Mouse (Mus musculus) induced T-regulatory cell, adult 2 months (primary cell): ENCODE measurements around the gene Ccnd3.
A peak's percentile ranks its signal among the peaks of the same experiment; 100 is the strongest.
"Not testable (repeated sequence)": the region's sequence is repeated elsewhere in the genome, so short reads cannot be mapped to it uniquely, and the experiment has no call there.

Source experiments
- DNase-seq: peaks from one replicate; pipeline ENCODE4 v3.0.0-alpha.2; 2012; ENCODE audit warnings: low read depth

Ccnd3 gene

DNA sequence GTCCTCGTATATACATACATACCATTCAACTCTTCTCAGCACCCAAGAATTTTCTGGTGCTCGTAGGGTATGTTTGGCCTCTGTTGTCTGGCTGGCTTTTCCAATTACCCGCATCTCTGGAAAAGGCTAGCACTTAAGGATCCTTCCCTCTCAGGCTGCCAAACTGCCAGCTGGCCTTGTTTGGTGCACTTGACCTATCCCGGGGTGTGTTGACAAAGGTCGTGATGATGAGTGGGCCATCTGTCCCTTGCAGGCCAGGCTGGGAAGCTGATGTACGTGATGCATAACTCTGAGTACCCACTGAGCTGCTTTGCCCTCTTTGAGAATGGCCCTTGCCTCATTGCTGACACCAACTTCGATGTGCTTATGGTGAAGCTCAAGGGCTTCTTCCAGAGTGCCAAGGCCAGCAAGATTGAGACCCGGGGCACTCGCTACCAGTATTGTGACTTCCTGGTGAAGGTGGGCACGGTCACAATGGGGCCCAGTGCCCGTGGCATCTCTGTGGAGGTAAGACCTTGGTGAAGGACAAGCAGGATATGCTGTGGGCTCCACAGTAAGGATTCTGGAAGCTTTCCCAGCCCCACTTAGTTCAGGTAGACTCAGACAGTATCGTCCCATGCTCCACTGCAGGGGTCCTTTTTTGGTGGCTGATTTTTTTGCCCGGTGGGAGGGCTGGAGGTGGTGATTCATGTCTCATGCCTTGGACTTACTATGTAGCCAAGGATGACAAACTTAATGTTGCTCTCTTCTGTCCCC lies 113.9 kb downstream of the Ccnd3 start:
- DNase-seq, result no peak

DNA sequence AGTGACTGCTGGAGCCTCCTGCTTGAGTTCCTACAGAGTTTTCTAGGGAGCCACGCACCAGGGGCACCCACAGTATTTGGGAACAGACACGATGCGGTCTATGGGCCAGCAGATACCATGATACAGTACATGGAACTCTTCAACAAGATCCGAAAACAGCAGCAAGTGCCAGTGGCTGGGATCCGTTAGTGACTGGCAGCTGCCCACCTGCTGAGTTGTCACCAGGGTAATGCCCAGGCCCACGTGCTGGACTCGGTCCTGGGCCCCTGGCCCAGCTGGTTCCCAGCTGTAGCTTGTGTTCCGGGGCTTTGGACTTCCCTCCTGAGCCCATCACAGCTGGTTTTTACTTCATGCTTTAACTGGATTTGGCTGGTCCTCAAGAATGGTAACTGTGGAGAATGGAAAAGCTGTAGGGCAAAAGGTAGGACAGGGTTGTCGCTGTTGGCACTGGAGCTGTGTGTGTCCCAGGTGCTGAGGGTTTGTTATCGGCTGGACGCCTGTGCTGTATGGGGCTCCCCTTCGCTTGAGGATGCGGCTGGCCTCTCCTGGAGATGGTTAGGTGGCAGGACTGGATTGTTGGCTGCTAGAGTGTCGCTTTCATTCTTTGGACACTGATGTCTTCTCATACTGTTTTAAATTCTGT lies 118.2 kb downstream of the Ccnd3 start:
- no peak for DNase-seq

DNA sequence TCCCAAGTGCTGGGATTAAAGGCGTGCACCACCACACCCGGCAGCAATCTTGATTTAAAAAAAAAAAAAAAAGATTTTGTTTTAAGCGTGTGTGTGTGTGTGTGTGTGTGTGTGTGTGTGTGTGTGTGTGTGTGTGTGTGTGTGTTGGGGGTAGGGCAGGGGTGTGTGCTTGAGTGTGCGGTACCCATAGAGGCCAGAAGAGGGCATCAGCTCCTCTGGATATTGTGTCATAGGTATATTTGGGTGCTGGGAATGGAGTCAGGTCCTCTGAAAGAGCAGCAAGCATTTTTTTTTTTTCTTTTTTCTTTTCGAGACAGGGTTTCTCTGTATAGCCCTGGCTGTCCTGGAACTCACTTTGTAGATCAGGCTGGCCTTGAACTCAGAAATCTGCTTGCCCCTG lies 119.7 kb downstream of the Ccnd3 start:
- not testable (repeated sequence) for DNase-seq

DNA sequence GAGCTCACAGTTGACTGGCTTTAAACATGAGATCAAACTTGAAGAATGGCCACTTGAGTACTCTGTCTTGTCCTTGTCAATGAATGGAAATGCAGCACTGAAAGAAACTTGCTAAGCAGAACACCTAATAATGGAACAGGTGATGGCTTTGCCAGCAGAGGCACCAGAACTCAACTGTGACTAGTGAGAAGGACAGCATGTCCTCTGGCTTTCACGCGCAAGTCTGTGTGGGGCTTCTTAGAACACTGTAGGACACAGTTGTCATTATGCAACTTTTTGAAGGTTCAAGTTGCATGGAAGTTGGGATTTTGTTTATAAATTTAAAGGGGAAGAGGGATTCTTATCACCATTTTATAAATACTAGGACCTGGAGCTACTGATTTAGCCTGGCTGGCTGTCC lies 120.2 kb downstream of the Ccnd3 start:
- no peak for DNase-seq

DNA sequence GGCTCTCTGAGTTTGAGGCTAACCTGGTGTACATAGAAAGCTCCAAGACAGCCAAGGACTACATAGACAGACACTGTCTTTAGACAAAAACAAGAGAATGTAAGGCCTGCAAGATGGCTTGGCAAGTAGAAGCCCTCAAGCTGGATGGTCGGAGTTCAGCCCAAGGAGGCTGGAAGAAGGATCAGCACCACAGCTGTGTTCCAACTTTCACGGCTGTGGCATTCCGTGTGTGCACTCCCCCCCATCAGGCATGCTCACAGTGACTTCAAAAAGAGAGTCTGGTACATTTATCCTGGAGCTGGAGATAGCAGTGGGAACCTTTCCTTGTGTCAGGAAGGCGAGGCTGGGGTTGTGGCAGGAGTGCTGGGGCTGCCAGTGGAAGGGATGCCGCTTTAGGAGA lies 121.2 kb downstream of the Ccnd3 start:
- DNase-seq, result no peak

DNA sequence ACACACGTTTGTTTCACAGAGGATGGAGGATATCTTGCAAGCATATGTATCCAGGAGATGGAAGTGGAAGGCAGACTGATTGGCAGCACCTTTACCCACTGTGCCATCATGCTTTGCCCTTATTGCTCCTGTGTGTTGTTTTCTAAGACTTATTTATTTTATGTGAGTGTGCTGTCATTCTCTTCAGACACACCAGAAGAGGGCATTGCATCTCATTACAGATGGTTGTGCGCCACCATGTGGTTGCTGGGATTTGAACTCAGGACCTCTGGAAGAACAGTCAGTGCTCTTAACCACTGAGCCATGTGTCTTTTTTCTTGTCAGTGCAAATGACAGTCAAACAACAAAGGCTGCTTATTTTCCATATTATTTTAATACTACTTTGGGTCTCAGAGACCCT lies 122.9 kb downstream of the Ccnd3 start:
- no peak for DNase-seq

DNA sequence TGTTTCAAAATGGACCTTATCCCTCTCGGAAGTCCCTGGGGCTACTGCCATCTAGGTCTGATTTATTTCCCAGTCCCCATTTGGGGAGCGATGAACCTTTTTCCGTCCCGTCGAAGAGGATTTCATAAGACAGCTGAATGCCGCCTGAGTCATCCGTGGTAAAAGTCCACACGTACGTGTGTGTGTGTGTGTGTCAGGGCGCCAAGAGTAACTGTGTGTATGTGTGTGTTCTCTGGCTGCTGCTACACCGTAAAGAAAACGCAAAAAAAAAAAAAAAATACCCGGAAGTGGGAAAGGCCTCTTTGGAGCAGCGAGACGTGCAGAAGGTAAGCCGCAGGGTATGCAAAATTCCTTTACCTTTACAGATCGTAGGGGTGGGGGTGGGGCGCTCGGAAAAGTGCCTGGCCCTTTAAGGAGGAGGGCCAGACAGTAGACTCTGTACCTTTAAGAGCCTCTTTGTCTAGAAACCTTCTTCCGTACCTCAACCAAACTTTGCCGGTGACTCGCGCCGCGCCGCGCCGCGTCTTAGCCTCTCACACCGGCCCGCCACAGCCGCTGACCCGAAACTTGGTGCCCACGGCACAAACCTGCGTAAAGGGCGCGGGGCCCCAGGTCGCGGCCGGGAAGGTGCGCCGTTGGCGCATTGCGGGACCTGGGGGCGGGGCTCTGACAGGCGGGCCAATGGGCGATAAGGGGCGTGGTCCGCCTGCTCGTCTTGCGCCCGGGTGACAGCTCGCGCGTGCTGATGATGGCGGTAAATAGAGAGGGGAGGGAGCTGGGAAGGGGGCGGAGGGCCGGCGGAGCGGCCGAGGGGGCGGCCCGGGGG lies 124.2 kb downstream of the Ccnd3 start:
- DNase-seq, result peak; percentile 97

DNA sequence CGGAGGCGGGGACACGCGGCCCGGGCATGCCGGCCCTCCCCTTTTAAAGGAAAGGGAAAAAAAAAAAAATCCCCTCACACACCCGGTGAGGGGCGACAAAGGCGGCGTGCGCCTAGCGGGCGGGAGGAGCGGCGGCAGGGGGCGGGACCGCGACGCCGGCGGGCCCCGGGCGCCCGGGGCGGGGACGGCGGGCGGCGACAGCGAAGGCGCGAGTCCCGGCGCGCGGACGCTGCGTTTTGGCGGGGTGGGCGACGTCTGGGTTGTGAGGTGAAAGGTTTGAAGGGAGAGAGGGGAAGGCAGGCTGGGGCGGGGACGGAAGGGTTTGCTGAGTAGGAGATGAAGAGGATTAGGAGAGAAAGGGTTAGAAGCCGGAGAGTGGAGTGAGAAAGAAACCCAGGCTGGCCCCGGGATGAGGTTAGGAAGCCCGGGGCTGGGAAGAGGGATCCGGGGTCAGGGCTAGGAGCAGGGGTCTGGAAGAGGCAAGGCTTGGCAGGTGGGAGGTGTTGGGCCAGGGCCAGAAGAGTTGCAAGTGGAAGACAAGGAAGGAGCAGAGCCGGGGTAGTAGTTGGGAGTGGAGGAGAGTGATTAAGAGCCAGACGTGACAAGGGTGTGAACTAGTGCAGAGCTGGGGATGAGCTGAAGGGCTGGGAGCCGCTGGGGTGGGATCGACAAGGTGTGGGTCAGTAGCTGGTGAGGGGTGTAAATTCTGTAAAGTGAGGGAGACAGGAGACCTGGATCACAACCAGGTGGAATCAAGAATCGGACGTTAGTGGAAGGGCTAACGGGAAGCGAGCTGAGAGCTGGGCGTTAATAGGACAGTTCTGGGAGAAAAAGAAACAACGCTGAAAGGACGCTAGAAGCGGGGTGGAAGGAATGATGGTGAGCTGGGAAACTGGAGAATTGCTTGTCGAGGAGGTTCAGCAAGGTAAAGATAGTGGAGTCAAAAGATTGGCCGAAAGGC lies 125.1 kb downstream of the Ccnd3 start:
- peak; percentile 42 for DNase-seq

DNA sequence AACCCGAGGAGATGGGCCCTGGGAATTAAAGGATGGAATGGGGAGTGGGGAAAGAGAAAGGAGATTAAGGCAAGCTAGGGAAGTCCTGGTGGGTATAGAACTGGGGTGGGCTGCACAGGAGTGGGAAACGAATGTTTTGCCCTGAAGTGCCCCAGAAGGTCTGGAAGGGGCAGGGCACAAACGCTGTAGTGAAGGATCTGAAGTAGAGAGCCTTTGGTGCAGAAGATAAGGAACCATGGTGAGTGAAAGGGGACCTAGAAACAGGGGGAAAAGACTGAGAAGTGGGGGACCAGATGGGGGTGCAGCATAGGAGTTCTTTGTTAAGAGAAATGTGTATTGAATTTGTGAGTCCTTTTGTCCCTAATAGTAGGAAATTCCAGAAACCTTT lies 125.8 kb downstream of the Ccnd3 start, which contains the start of gene Usp49:
TSS of gene Usp49 (plus strand) at position 13 of the 388 bp plus-strand sequence.
- no peak for DNase-seq

DNA sequence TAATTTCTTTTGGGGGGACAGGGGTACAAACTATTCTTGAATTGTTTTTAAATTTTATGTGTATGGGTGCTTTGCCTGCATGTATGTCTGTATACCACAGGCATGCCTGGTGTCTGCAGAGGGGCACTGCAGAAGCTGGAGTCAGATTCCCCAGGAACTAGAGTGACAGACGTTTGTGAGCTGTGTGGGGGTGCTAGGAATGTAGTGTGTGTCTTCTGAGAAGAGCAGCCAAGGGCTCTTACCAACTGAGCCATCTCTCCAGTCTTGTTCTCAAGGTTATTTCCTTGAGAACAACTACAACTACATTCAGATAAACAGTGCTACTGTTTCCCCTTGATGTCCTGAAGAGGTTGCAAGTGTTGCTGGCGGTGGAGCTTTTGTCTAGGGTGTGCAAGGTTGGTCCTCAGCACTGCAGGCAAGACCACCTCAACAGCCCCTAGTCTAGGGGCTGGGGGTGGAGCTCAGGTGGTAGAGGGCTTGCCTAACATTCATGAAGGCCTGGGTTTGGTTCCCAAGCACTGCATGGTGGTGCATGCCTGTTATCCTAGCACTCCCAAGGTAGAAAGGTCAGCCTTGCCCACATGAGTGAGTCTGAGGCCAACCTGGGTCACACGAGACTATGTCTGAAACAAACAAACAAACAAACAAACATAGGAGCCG lies 127.5 kb downstream of the Ccnd3 start:
- no peak for DNase-seq

DNA sequence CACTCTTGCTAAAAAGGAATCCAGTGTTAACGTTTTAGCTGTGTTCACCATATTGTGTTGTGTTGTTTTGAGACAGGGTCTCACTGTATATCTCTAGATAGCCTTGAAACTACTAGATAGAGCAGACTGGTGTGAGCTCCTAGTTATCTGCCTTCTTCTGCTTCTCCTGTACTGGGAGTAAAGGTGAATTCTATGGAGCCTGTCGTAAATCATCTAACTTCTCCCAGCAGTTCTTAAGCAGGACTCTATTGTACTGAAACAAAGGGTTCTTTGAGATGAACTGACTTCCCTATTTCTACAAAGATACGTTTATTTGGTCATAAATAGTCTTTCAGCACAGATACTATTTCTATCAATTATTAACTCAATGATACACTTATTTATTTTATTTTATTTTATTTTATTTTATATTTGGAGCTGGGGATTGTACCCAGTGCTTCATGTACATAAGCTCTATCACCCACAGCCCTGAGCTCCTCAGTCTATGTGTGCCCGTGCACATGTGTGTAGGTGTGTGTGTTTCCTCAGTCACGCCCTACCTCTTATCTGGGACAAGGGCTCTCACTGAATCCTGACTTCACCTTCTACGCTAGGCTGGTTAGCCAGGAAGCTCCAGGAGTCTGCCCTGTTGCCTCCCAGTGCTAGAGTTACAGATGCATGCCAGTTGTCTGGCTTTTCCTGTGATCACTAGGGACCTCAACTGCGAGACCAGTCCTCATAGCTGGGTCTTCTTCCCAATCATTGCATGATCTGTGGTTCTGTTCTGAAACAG lies 129.3 kb downstream of the Ccnd3 start:
- no peak for DNase-seq

DNA sequence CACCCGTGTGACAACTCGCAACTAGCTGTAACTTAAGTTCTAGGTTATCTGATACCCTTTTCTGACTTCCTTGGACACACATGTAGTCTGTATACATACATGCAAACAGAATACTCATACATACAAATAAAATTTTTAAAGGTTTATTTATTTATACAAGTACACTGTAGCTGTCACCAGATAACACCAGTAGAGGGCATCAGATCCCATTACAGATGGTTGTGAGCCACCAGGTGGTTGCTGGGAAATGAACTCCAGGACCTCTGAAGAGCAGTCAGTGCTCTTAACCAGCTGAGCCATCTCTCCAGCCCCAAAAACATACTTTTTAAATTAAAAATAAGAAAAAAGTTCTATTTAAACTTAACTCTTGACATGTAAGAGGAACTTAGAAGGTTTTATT lies 138.1 kb downstream of the Ccnd3 start:
- peak; percentile 31 for DNase-seq

DNA sequence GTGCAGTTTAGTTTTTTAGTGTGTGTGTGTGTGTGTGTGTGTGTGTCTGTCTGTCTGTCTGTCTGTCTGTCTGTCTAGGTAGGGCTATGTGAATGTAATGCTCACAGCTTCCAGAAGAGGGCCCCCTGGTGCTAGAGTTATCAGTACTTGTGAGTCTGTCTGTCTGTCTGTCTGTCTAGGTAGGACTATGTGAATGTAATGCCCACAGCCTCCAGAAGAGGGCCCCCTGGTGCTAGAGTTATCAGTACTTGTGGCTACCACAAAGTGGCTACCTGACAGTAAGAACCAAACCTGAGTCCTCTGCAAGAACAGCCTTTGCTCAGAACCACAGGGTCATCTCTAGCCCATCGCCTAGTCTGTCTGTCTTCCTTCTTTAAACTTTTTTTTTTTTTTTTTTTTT lies 141.8 kb downstream of the Ccnd3 start:
- DNase-seq, result peak; percentile 91

DNA sequence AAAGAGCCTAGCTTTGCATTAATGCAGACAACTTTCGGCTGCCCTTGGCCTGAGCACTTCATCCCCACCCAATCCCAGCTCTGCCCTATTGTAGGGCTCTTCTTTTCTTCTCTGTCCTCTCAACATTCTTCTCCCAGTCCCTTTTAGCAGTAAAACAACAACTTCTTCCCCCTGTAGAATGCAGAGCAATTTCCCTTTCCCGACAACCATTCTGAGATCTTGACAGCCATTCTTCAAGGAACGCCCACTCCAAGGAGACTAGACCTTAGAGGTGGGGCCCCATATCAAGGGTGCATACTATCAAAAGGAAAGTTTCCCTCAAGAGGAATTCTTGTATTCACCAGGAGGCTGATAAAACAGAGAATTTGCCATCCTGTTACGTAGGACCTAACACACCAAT lies 144.1 kb downstream of the Ccnd3 start:
- DNase-seq, result no peak
